Mouse (Mus musculus) embryonic facial prominence, embryonic 10.5 days (tissue): Measurements from ENCODE around the gene Gtf2h4. TPM values are rescaled to one million over a fixed set of nuclear protein-coding genes. Genes with fewer than 3 reads are reported as not detected.

Experiments
- DNase-seq: peaks from one replicate; pipeline ENCODE4 v3.0.0-alpha.2; 2017; ENCODE audit warnings: low spot score
- H3K27ac ChIP-seq: fragments of 300-500 bp; sonication (generic); replicated peaks from 2 replicates; pipeline ENCODE4 v1.5.1; 2016; ENCODE audit warnings: mild to moderate bottlenecking
- H3K27me3 ChIP-seq: fragments of 300-500 bp; sonication (generic); replicated peaks from 2 replicates; pipeline ENCODE4 v1.6.1; 2016; ENCODE audit warnings: low read depth, mild to moderate bottlenecking; ENCODE audit not compliant: poor library complexity, severe bottlenecking
- H3K36me3 ChIP-seq: fragments of 300-500 bp; sonication (generic); replicated peaks from 2 replicates; pipeline ENCODE4 v1.6.1; 2016; ENCODE audit warnings: mild to moderate bottlenecking, moderate library complexity
- H3K4me1 ChIP-seq: fragments of 300-500 bp; sonication (generic); 2 replicates; pipeline ENCODE4 v1.6.1; 2016
- H3K4me3 ChIP-seq: fragments of 300-500 bp; sonication (generic); 2 replicates; pipeline ENCODE4 v1.5.1; 2016; ENCODE audit warnings: mild to moderate bottlenecking, moderate library complexity
- H3K9me3 ChIP-seq: fragments of 300-500 bp; sonication (generic); 2 replicates; pipeline ENCODE4 v1.6.1; 2016; ENCODE audit warnings: mild to moderate bottlenecking
- WGBS: fragments of 180-500 bp; shearing (Covaris S2); methylation state at CpG from one replicate; pipeline ENCODE4 v1.1.7; 2016; 5-methylcytosine and 5-hydroxymethylcytosine counted together
- polyA plus RNA-seq: library from polyadenylated mRNA; unstranded; fragments of >200 nt; fragmentation: Nextera tagmentation; extraction: Ambion mirVana; gene quantifications from 2 replicates; pipeline ENCODE4 v1.2.1, GENCODE M21; 2016

The Gtf2h4 gene
- polyA plus RNA-seq, 1 experiment from 2014 or later = 57.6 TPM

DNA sequence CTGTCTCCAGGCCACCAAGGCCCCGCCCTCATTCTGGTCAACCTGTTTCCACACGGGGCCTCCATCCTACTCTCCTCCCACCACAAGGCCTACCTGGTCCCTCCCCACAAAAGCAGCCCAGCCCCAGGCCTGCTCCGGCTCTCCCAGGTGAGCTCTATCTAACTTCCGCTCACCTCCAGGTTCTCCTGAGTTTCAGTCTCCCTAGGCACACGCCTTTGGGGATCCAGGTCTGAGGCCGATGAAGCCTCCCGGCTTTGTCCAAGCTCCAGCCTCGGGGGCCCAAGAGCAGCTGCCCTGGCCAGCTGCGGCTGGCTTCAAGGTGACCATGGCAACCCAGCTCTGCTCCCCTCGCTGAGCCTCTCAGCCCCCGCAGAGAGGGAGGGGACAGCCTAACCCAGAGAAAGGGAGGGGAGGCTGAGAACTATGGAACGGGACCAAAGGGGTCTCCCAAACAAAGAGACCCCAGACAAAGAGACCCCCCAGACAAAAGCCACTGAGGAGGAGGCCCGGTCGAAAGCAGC lies 30.3 kb upstream of the Gtf2h4 start:
- Histone ChIP-seq H3K4me1 (peaks cover 69% of the 10 kb centered on the region), H3K9me3 (no peaks in the 10 kb centered on the region), H3K27ac (peak overlapping the region; percentile 91), H3K36me3 (0 out of 2 replicates have a peak, but pooled peaks cover 5% of the 10 kb centered on the region), H3K4me3 (peak overlapping the region; percentile 82), H3K27me3 (peaks cover 64% of the 10 kb centered on the region)
- WGBS = 1% methylated on average over 14 of the region's 14 CpGs
- peak; percentile 83 for DNase-seq

DNA sequence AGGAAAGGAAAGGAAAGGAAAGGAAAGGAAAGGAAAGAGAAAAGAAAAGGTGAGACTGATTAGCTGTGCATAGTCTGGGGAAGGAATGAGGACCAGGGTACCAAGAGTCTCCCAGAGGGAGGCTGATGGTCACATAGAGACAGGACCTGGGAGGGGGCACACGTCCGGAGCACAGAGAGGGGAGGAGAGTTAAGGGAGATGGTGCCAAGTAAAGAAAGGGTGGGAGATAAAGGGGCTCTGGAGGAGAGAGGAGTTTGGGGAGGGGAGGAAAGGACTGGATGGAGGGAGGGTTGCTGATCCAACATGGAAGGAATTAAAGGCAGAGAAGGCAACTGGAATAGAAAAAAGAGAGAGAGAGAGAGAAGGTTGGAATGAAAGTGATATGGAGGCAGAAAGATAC lies 29.5 kb upstream of the Gtf2h4 start:
- H3K27ac ChIP-seq = peak overlapping the region; percentile 91
- H3K36me3 ChIP-seq = 0 out of 2 replicates have a peak, but pooled peaks cover 5% of the 10 kb centered on the region
- peaks cover 72% of the 10 kb centered on the region for H3K27me3 ChIP-seq
- no peaks in the 10 kb centered on the region for H3K9me3 ChIP-seq
- no peak for DNase-seq
- H3K4me1 ChIP-seq = peaks cover 76% of the 10 kb centered on the region
- 8% methylated on average over 2 of the region's 2 CpGs for WGBS
- peak overlapping the region; percentile 82 for H3K4me3 ChIP-seq

- no peak for DNase-seq
- Histone ChIP-seq H3K27ac (peak overlapping the region; percentile 91), H3K4me1 (peaks cover 80% of the 10 kb centered on the region), H3K4me3 (peak overlapping the region; percentile 82), H3K27me3 (peaks cover 76% of the 10 kb centered on the region), H3K36me3 (0 out of 2 replicates have a peak, but pooled peaks cover 5% of the 10 kb centered on the region), H3K9me3 (no peaks in the 10 kb centered on the region)
- WGBS = 9% methylated on average over 4 of the region's 4 CpGs
Observed at GRCm38 (mm10) chr17:35702605-35703004, 29.1 kb upstream of the Gtf2h4 start.

GRCm38 (mm10) chr17:35701978-35702461 lies 28.5 kb upstream of the Gtf2h4 start:
- peak overlapping the region; percentile 91 for H3K27ac ChIP-seq
- WGBS = 1% methylated on average over 16 of the region's 16 CpGs
- DNase-seq = peak; percentile 63
- H3K4me1 ChIP-seq = peaks cover 86% of the 10 kb centered on the region
- no peaks in the 10 kb centered on the region for H3K9me3 ChIP-seq
- H3K4me3 ChIP-seq = peak overlapping the region; percentile 82
- H3K36me3 ChIP-seq = 0 out of 2 replicates have a peak, but pooled peaks cover 5% of the 10 kb centered on the region
- H3K27me3 ChIP-seq = peaks cover 82% of the 10 kb centered on the region

GRCm38 (mm10) chr17:35701203-35701977 lies 27.9 kb upstream of the Gtf2h4 start:
- peaks cover 92% of the 10 kb centered on the region for H3K4me1 ChIP-seq
- 2% methylated on average over 16 of the region's 16 CpGs for WGBS
- H3K27me3 ChIP-seq = peaks cover 87% of the 10 kb centered on the region
- peak overlapping the region; percentile 82 for H3K4me3 ChIP-seq
- peak overlapping the region; percentile 91 for H3K27ac ChIP-seq
- no peak for DNase-seq
- no peaks in the 10 kb centered on the region for H3K9me3 ChIP-seq
- H3K36me3 ChIP-seq = 0 out of 2 replicates have a peak, but pooled peaks cover 5% of the 10 kb centered on the region

DNA sequence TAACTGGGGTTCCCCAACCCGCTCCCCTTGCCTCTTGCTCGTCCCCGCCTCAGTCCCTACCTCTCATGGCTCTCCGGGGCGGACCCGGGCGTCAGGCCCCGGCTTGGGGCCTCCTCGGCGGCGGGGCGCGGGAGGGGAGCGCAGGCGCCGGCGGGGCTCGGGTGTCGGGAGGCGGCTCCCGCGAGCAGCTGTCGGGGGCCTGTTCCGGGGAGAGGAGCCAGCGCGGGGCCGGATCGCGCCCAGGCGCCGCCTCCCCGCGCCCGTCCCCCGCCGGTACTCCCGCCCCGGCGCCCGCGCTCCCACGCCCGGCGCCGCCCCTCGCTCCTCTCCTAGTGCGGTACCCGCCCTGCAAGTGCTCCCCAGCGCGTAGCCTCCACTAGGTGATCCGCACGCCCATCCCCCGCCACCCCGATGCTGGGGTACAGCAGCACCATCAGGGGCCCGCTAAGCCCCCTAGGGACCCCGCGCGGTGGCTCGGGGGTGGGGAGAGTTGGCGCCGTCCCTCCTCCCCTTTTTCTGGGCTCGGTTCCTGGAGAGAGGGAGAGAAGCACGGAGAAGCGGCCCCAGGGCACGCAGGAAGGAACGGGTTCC lies 26.9 kb upstream of the Gtf2h4 start:
- peaks cover 11% of the 10 kb centered on the region for H3K36me3 ChIP-seq
- peaks cover 2% of the 10 kb centered on the region for H3K9me3 ChIP-seq
- H3K27ac ChIP-seq = peak overlapping the region; percentile 91
- peaks cover 87% of the 10 kb centered on the region for H3K27me3 ChIP-seq
- peaks cover 84% of the 10 kb centered on the region for H3K4me1 ChIP-seq
- under 1% methylated on average over 66 of the region's 66 CpGs for WGBS
- peak overlapping the region; percentile 82 for H3K4me3 ChIP-seq
- peak; percentile 73 for DNase-seq

GRCm38 (mm10) chr17:35699919-35700318 lies 26.4 kb upstream of the Gtf2h4 start:
- Histone ChIP-seq H3K4me3 (peak overlapping the region; percentile 82), H3K27ac (peak overlapping the region; percentile 91), H3K4me1 (peaks cover 78% of the 10 kb centered on the region), H3K36me3 (peaks cover 17% of the 10 kb centered on the region), H3K9me3 (peaks cover 7% of the 10 kb centered on the region), H3K27me3 (peaks cover 82% of the 10 kb centered on the region)
- WGBS = 3% methylated on average over 19 of the region's 19 CpGs
- DNase-seq = peak; percentile 52

DNA sequence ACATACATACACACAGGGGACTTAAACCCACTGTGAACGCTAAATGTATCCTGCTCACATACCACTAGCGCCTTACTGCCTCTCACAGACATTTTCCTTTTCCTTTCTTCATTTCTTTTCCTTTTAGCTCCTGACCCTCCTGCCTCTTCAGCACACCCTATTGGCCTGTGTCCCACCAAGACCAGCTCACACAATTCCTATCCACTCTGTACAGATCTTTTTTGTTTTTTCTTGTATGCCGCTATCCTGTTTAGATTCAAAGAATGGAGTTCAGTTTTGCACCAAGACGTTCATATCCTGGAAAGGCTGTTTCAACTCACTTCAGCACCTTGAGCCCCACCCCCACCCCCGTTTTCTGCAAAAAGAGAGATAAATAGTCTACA lies 25.0 kb upstream of the Gtf2h4 start:
- H3K27ac ChIP-seq = peak overlapping the region; percentile 87
- 31% methylated on average over 5 of the region's 5 CpGs for WGBS
- peaks cover 64% of the 10 kb centered on the region for H3K4me1 ChIP-seq
- peaks cover 7% of the 10 kb centered on the region for H3K9me3 ChIP-seq
- H3K4me3 ChIP-seq = peak overlapping the region; percentile 54
- DNase-seq = no peak
- peaks cover 69% of the 10 kb centered on the region for H3K27me3 ChIP-seq
- peaks cover 22% of the 10 kb centered on the region for H3K36me3 ChIP-seq

DNA sequence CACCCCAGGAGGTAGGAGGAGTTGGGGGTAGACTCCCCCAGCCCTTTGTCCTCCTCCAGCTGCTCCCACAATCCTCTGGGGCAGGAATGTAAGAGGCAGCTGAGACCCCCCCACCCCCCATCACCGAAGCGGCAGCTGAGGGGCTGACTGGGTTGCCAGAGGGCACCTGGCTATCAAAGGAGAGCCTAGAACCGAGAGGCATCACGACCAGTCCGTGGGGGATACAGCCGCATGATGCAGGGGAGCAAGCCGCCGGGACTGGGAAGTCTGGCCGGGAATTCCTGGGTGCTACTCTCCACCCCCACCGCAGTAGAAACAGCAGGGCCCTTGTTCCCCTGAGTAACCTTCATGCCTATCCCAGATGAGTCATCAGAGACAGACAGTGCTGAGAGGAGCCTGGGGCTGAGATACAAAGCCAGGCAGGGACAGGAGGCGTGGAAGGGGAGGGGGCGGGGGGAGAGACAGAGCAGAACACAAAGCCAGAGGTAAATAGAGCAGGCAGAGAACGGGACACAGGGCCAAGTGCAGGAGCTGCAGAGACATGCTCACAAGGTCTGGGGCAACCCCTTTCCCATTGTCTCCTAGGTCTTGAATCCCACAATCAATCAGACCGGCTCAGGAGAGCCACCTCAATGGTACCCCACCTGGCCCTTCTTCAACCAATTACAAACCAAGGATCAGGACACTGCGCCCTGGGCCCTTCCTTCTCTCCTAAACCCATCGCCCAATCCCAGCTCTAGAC lies 24.4 kb upstream of the Gtf2h4 start:
- peak overlapping the region; percentile 87 for H3K27ac ChIP-seq

DNA sequence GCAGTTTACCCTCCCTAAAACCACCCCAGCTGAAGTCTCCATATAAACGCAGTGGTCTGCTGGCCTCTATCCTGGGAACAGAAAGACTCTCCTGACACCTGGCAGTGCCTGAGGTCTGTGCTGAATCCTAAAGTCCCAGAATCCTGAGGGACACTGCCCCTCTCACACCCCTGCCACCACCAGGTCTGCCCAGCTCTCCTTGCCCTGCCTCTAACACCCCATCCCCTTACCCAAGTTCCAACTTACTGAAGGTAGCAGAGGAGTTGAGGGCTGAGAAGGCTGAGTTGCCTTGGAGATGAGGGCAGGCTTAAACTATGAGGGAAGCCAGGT lies 23.9 kb upstream of the Gtf2h4 start:
- 18% methylated on average over 1 of the region's 1 CpGs for WGBS
- Histone ChIP-seq H3K4me3 (peak overlapping the region; percentile 54), H3K9me3 (peaks cover 7% of the 10 kb centered on the region), H3K4me1 (peaks cover 54% of the 10 kb centered on the region), H3K27ac (peak overlapping the region; percentile 87), H3K27me3 (peaks cover 58% of the 10 kb centered on the region), H3K36me3 (peaks cover 33% of the 10 kb centered on the region)
- no peak for DNase-seq

More for the DNA sequence above, 24.4 kb upstream of the Gtf2h4 start:
- Histone ChIP-seq H3K9me3 (peaks cover 7% of the 10 kb centered on the region), H3K36me3 (peaks cover 28% of the 10 kb centered on the region), H3K4me1 (peaks cover 59% of the 10 kb centered on the region), H3K4me3 (peak overlapping the region; percentile 54), H3K27me3 (peaks cover 64% of the 10 kb centered on the region)
- DNase-seq = peak; percentile 74
- WGBS = 3% methylated on average over 16 of the region's 16 CpGs

- H3K36me3 ChIP-seq = peaks cover 40% of the 10 kb centered on the region
- no peak overlapping the region; the same call in 1 of the 2 replicates for H3K27ac ChIP-seq
- H3K4me3 ChIP-seq = no peak overlapping the region
- H3K9me3 ChIP-seq = peaks cover 7% of the 10 kb centered on the region
- WGBS = 69% methylated on average over 6 of the region's 6 CpGs
- H3K27me3 ChIP-seq = peaks cover 51% of the 10 kb centered on the region
- DNase-seq = no peak
- H3K4me1 ChIP-seq = peaks cover 47% of the 10 kb centered on the region
Observed at GRCm38 (mm10) chr17:35696691-35697090, 23.2 kb upstream of the Gtf2h4 start.

DNA sequence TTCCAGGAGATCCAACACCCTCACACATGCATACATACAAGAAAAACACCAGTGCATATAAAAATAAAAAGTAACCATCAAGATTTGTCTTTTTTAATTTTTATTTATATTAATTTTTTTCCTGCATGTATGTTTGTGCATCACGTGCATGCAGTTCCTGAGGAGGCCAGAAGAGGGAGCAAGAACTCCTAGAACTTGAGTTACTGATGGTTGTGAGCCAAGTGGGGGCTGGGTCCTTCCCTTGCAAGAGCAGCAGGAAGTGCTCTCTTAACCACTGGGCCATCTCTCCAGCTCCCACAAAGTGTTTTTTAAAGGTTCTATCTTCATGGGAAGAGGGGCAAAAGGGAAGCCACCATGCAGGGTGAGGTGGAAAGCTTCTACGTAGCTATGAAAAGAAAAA lies 21.8 kb upstream of the Gtf2h4 start:
- no peak overlapping the region for H3K27ac ChIP-seq
- peaks cover 54% of the 10 kb centered on the region for H3K36me3 ChIP-seq
- H3K9me3 ChIP-seq = peaks cover 7% of the 10 kb centered on the region
- H3K27me3 ChIP-seq = peaks cover 37% of the 10 kb centered on the region
- H3K4me1 ChIP-seq = peaks cover 33% of the 10 kb centered on the region
- H3K4me3 ChIP-seq = no peak overlapping the region
- WGBS = 92% methylated on average over 2 of the region's 2 CpGs
- DNase-seq = no peak
